Mouse (Mus musculus): ENCODE data around the gene Slc9a1. TPM values are rescaled to one million over a fixed set of nuclear protein-coding genes. Genes with fewer than 3 reads are reported as not detected.

Slc9a1 gene
- polyA plus RNA-seq, 1 experiment from 2014 or later = 10.1 TPM

DNA sequence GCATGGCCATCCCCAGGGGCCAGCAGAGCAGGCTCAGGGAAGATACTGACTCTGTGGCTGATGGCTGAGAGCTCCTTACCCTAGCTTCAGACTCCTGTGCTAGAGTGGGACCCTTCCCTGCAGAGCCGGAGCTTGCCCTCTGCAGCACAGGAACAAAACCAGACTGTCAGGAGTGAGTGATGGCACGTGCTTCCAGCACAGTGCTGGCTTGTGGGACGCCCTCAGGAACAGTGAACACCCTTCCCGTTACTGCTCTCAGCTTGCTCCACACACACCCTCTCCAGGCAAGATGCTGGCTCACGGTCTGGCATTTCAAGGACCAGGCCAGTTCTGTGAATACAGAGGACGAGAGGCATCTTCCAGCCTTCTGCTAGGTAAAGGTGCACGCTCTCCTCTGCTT, 38.5 kb downstream of the Slc9a1 start:
- Histone ChIP-seq H3K27ac (replicated peaks) (peak overlapping the region; percentile 27), H3K9ac (0 out of 2 replicates have a peak overlapping the region, but pooled peaks have one; percentile 27), H3K4me1 (replicated peaks) (peaks cover 15% of the 10 kb centered on the region), H3K27me3 (no peaks in the 10 kb centered on the region), H3K9me3 (no peaks in the 10 kb centered on the region), H3K4me2 (no peak overlapping the region), H3K4me3 (no peak overlapping the region), H3K36me3 (no peaks in the 10 kb centered on the region)
- WGBS = 39% methylated on average over 7 of the region's 7 CpGs
- ATAC-seq (ENCODE audit: low FRiP score, low read depth) = no peak

DNA sequence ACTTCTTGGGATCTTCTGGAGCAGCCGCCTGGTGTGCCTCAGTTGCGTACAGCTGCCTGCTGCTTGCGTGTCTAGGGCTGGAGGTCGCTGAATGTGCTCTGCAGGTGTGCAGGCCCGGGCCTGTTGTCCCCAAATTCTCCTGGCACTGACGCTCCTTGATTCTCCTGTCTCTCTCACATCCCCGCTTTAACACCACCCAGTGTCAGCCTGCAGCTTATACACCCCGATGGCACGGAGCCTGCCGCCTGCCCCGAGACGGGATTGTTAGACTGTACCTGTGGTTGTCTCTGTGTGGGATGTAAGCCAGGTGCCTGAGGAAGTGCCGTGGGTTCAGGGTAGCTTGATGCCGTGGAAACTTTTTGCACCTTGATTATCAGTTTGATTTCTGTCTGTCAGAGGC, 41.5 kb downstream of the Slc9a1 start:
- no peaks in the 10 kb centered on the region for H3K27me3 ChIP-seq
- H3K4me3 ChIP-seq = no peak overlapping the region
- no peak overlapping the region for H3K27ac ChIP-seq (replicated peaks)
- WGBS = 92% methylated on average over 14 of the region's 14 CpGs
- no peaks in the 10 kb centered on the region for H3K9me3 ChIP-seq
- peaks cover 15% of the 10 kb centered on the region for H3K4me1 ChIP-seq (replicated peaks)
- H3K36me3 ChIP-seq = no peaks in the 10 kb centered on the region
- ATAC-seq (ENCODE audit: low FRiP score, low read depth) = no peak
- H3K9ac ChIP-seq = no peak overlapping the region
- H3K4me2 ChIP-seq = no peak overlapping the region

DNA sequence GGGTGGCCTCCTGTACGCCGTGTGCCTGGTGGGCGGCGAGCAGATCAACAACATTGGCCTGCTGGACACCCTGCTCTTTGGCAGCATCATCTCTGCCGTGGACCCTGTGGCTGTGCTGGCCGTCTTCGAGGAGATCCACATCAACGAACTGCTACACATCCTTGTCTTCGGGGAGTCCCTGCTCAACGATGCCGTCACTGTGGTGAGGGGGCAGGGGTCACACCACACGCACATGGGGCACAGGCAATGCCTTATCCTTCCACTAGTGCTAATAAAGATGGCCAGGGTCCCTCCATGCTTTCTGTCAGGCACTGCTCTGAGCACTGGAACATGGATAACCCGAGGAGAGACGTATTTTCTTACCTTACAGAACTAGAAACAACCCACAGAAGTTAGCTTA, 42.6 kb downstream of the Slc9a1 start:
- WGBS = 78% methylated on average over 14 of the region's 14 CpGs
- no peak overlapping the region for H3K9ac ChIP-seq
- no peaks in the 10 kb centered on the region for H3K9me3 ChIP-seq
- peaks cover 14% of the 10 kb centered on the region for H3K4me1 ChIP-seq (replicated peaks)
- H3K36me3 ChIP-seq = no peaks in the 10 kb centered on the region
- ATAC-seq (ENCODE audit: low FRiP score, low read depth) = no peak
- no peak overlapping the region for H3K4me2 ChIP-seq
- no peaks in the 10 kb centered on the region for H3K27me3 ChIP-seq
- H3K27ac ChIP-seq (replicated peaks) = no peak overlapping the region
- H3K4me3 ChIP-seq = no peak overlapping the region

- Histone ChIP-seq H3K4me3 (no peak overlapping the region), H3K4me2 (no peak overlapping the region), H3K9me3 (no peaks in the 10 kb centered on the region), H3K27ac (replicated peaks) (no peak overlapping the region), H3K4me1 (replicated peaks) (peaks cover 7% of the 10 kb centered on the region), H3K9ac (no peak overlapping the region), H3K27me3 (no peaks in the 10 kb centered on the region), H3K36me3 (no peaks in the 10 kb centered on the region)
- 91% methylated on average over 16 of the region's 16 CpGs for WGBS
- no peak for ATAC-seq (ENCODE audit: low FRiP score, low read depth)
Measured at GRCm38 (mm10) chr4:133412575-133413540, 43.4 kb downstream of the Slc9a1 start.

- Histone ChIP-seq H3K27ac (replicated peaks) (no peak overlapping the region), H3K4me1 (replicated peaks) (no peaks in the 10 kb centered on the region; the same call in 1 of the 2 replicates), H3K4me3 (no peak overlapping the region), H3K4me2 (no peak overlapping the region), H3K27me3 (no peaks in the 10 kb centered on the region), H3K36me3 (no peaks in the 10 kb centered on the region), H3K9ac (no peak overlapping the region), H3K9me3 (no peaks in the 10 kb centered on the region)
- WGBS = 96% methylated on average over 7 of the region's 7 CpGs
- ATAC-seq (ENCODE audit: low FRiP score, low read depth) = no peak
Measured at GRCm38 (mm10) chr4:133413617-133414016, 44.1 kb downstream of the Slc9a1 start.

GRCm38 (mm10) chr4:133414920-133415319, 45.4 kb downstream of the Slc9a1 start:
- no peak overlapping the region for H3K4me3 ChIP-seq
- H3K9me3 ChIP-seq = no peaks in the 10 kb centered on the region
- no peak overlapping the region for H3K4me2 ChIP-seq
- no peak overlapping the region for H3K27ac ChIP-seq (replicated peaks)
- no peaks in the 10 kb centered on the region for H3K36me3 ChIP-seq
- no peak overlapping the region for H3K9ac ChIP-seq
- no peaks in the 10 kb centered on the region for H3K27me3 ChIP-seq
- no peak for ATAC-seq (ENCODE audit: low FRiP score, low read depth)
- WGBS = 58% methylated on average over 4 of the region's 4 CpGs
- no peaks in the 10 kb centered on the region; the same call in 1 of the 2 replicates for H3K4me1 ChIP-seq (replicated peaks)

- H3K9me3 ChIP-seq = no peaks in the 10 kb centered on the region
- H3K36me3 ChIP-seq = peaks cover 14% of the 10 kb centered on the region; the same call in 1 of the 2 replicates
- H3K4me1 ChIP-seq (replicated peaks) = no peaks in the 10 kb centered on the region; the same call in 1 of the 2 replicates
- H3K27me3 ChIP-seq = no peaks in the 10 kb centered on the region
- H3K4me3 ChIP-seq = no peak overlapping the region
- no peak overlapping the region for H3K9ac ChIP-seq
- no peak overlapping the region for H3K27ac ChIP-seq (replicated peaks)
- ATAC-seq (ENCODE audit: low FRiP score, low read depth) = no peak
- no peak overlapping the region for H3K4me2 ChIP-seq
- 67% methylated on average over 14 of the region's 14 CpGs for WGBS
Measured at GRCm38 (mm10) chr4:133419312-133420004, 50.0 kb downstream of the Slc9a1 start.

GRCm38 (mm10) chr4:133421989-133422388, 52.5 kb downstream of the Slc9a1 start:
- Histone ChIP-seq H3K4me2 (no peak overlapping the region), H3K27ac (replicated peaks) (no peak overlapping the region), H3K36me3 (peaks cover 14% of the 10 kb centered on the region; the same call in 1 of the 2 replicates), H3K9me3 (no peaks in the 10 kb centered on the region), H3K9ac (no peak overlapping the region), H3K4me1 (replicated peaks) (no peaks in the 10 kb centered on the region), H3K4me3 (no peak overlapping the region), H3K27me3 (no peaks in the 10 kb centered on the region)
- no peak for ATAC-seq (ENCODE audit: low FRiP score, low read depth)
- 90% methylated on average over 12 of the region's 12 CpGs for WGBS

DNA sequence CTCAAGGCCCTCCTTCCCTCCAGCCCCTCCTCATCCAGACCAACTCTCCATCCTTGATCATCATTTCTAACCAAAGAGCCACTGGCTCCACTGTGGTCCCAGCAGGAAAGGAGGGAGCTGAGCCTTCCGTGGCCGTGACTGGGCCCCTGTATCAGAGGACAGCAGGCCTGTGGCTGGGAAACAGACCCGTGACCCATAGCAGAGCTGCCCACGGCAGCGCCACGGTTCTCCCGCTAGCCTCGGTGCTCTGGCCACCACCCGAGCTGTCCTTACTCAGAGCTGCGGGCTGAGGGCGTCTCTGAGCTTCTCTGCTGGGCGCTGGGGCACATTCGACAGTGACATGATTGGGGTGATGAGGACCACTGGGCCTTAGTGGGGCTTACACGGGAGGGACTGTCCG, 53.1 kb downstream of the Slc9a1 start:
- H3K4me1 ChIP-seq (replicated peaks) = no peaks in the 10 kb centered on the region
- 84% methylated on average over 15 of the region's 15 CpGs for WGBS
- no peak overlapping the region for H3K4me3 ChIP-seq
- peaks cover 14% of the 10 kb centered on the region; the same call in 1 of the 2 replicates for H3K36me3 ChIP-seq
- no peak overlapping the region for H3K9ac ChIP-seq
- no peaks in the 10 kb centered on the region for H3K9me3 ChIP-seq
- H3K27ac ChIP-seq (replicated peaks) = no peak overlapping the region
- no peak overlapping the region for H3K4me2 ChIP-seq
- no peaks in the 10 kb centered on the region for H3K27me3 ChIP-seq
- no peak for ATAC-seq (ENCODE audit: low FRiP score, low read depth)

DNA sequence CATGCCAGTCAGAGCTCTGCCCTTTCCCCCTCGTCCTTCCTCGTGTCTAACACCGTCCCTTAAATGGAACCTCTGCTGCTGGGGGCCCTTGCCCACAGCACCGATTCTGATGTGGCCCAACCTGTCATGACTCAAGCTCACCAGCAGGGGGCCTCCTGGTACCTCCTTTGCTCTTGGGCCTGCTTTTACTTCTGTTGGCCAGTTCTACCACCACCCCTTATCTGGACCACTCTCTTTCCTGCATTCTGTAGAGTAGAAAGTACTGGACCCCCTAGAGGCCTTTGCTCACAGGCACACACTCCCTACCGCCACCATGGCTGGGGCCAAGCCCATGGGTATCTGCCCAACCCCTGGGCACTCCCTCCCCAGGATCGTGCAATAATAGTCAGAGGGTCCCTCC, 53.6 kb downstream of the Slc9a1 start:
- H3K9ac ChIP-seq = no peak overlapping the region
- peaks cover 14% of the 10 kb centered on the region; the same call in 1 of the 2 replicates for H3K36me3 ChIP-seq
- no peaks in the 10 kb centered on the region for H3K4me1 ChIP-seq (replicated peaks)
- H3K27me3 ChIP-seq = no peaks in the 10 kb centered on the region
- H3K4me2 ChIP-seq = no peak overlapping the region
- no peak overlapping the region for H3K4me3 ChIP-seq
- no peaks in the 10 kb centered on the region for H3K9me3 ChIP-seq
- WGBS = 48% methylated on average over 6 of the region's 6 CpGs
- H3K27ac ChIP-seq (replicated peaks) = no peak overlapping the region
- peak; percentile 49; the same call in 1 of the 2 replicates for ATAC-seq (ENCODE audit: low FRiP score, low read depth)

GRCm38 (mm10) chr4:133423691-133424090, 54.2 kb downstream of the Slc9a1 start:
- Histone ChIP-seq H3K36me3 (peaks cover 14% of the 10 kb centered on the region; the same call in 1 of the 2 replicates), H3K9me3 (no peaks in the 10 kb centered on the region), H3K27ac (replicated peaks) (no peak overlapping the region), H3K4me2 (no peak overlapping the region), H3K4me3 (no peak overlapping the region), H3K9ac (no peak overlapping the region), H3K27me3 (no peaks in the 10 kb centered on the region), H3K4me1 (replicated peaks) (no peaks in the 10 kb centered on the region)
- 80% methylated on average over 6 of the region's 6 CpGs for WGBS
- no peak for ATAC-seq (ENCODE audit: low FRiP score, low read depth)

DNA sequence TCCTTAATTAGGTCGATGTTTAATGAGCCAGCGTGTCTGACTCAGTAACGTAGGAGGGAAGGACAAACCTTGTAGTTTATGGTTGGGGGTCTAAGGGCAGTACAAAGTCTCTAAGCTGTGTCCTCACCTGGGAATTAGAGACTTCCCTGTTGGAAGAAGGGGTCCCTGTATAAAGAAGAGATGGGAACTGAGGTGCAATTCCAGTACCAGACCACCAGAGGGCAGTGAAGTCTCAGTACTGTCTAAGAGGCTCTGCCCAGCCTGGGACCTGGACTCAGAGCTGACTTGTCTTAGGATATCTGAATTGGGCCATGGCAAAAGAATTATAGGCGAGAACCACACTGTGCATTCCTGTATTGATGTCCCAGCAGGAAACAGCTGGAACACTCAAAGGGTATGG, 54.6 kb downstream of the Slc9a1 start:
- Histone ChIP-seq H3K4me1 (replicated peaks) (no peaks in the 10 kb centered on the region), H3K4me2 (no peak overlapping the region), H3K36me3 (peaks cover 14% of the 10 kb centered on the region; the same call in 1 of the 2 replicates), H3K27ac (replicated peaks) (no peak overlapping the region), H3K27me3 (no peaks in the 10 kb centered on the region), H3K4me3 (no peak overlapping the region), H3K9ac (no peak overlapping the region), H3K9me3 (no peaks in the 10 kb centered on the region)
- peak; percentile 43; the same call in 1 of the 2 replicates for ATAC-seq (ENCODE audit: low FRiP score, low read depth)
- 39% methylated on average over 4 of the region's 4 CpGs for WGBS

Data from hindbrain, embryonic 15.5 days (tissue).